Mouse (Mus musculus) left cerebral cortex, adult 18-20 months (tissue): ENCODE measurements around the gene Gdf5. TPM values are rescaled to one million over a fixed set of nuclear protein-coding genes. Genes with fewer than 3 reads are reported as not detected.
"Not testable (repeated sequence)": the region's sequence is repeated elsewhere in the genome, so short reads cannot be mapped to it uniquely, and the experiment has no call there.

ENCODE experiments used
- DNase-seq, 2 experiments: peaks; one replicate each; pipeline ENCODE4 v3.0.0; 2021 to 2022; ENCODE audit warnings: low spot score in 2 of 2, mixed read lengths in 1 of 2
- total RNA-seq, 2 experiments: library from RNA; stranded (reverse); gene quantifications; 2 replicates each; pipeline ENCODE4 v1.2.3; 2021

The Gdf5 gene
- total RNA-seq, 2 experiments from 2014 or later = 0.19 to 0.21 TPM

DNA sequence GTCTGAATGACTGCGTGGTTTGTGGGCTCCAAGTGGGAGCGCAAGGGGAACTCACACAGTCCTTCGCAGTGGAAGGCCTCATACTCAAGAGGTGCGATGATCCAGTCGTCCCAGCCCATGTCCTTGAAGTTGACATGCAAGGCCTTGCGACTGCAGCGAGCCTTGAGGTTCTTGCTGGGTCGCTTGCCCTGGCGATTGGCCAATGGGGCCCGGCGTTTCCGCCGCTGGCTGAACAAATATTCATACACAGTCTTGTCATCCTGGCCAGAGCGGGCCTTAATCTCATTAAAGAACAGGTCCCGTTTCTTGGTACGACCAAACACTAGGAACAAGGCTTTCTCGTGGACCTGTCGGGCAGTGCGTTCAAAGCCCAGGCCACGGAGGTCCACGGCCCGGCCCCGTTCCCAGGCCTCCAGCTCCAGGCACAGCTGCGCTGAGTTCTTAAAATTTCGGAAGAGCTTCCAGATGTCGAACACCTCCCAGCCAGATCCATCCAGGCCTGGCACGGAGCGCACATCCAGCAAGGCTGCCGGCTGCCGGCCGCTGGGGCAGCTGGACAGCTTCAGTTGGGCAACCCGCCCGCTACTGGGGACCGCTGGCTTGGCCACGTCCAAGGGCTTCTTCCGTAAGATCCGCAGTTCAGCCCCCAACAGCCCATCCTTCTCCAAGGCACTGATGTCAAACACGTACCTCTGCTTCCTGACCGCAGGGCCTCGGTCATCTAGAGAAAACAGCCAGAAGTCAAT, 3.3 kb downstream of the Gdf5 start:
- DNase-seq = no peak

GRCm38 (mm10) chr2:155940681-155941080, 4.5 kb downstream of the Gdf5 start, which contains the start of gene Gm15557:
Gm15557 (plus strand) TSS chr2:155940728.
- DNase-seq = no peak

GRCm38 (mm10) chr2:155939897-155940529, 5.2 kb downstream of the Gdf5 start:
- no peak for DNase-seq

DNA sequence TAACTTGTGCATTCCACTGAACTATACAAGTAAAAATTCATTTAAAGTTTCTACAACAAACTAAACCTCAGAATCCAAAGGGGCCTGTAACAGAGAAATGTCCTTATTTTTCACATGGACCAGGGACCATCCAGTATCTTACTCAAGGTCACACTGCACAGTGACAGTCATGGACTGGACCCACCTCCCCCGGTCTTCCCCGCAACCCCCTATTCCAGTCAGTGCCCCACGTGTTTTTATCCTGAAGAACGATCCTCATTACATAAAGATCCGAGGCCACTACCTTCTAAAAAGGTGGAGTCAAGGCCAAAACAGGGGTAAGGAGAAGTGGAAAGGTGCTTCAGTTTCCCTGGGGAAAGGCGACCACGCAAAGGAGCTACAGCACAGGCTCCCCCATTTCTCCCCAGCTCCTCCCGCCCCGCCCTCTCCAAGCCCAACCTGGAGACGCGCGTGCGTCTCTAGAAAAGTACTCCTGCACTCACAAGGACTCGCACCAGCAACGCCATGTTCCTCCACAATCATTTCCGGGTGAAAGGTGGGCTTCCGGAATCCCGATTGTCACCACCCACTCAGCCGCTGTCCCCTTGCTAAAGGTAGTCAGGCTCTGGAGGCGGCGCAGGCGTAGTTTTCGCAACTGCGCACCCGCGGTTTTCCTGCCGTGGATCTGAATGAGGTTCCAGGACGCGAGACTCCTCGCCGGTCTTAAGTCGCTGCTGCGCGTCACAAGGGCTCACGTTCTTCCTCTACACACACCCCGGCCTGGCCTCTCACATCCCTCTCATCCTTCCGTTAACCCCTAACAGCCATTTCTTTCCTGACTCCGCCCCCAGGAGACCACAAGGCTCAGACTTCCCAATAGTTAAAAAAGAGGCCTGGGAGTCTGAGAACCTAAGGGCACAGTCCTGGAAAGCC, 15.4 kb downstream of the Gdf5 start, which contains the start of gene Uqcc1:
Gene Uqcc1 (minus strand): TSS at position 780 of the 912 bp plus-strand sequence.
- peak; percentile 96 for DNase-seq

DNA sequence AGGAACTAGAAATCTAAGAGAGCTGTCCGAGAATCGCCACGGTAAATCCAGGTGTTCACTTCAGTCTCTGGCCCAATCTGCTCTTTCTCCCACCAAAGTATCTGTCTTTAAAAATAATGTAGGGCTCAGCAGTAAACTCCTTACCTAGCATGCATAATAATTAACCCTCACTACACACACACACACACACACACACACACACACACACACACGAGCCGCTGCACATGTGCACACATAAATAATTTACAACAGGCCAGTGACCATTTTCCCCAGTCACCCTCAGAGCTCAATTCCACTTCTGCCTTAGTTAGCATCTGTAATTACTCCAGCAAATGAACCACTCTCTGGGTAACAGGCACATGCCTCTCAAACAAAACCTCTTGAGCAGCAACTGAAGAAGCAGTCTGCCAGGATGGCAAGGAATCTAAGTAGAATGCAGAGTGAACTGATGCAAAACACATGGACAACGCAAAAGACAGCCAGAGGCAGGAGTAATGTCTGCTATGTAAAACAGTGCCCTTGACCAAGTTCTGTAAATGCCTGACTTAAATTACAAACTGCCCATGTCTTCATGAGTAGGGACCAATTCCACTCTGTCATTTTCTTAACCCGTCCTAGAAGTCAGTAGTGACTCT, 16.3 kb downstream of the Gdf5 start:
- DNase-seq = no peak

DNA sequence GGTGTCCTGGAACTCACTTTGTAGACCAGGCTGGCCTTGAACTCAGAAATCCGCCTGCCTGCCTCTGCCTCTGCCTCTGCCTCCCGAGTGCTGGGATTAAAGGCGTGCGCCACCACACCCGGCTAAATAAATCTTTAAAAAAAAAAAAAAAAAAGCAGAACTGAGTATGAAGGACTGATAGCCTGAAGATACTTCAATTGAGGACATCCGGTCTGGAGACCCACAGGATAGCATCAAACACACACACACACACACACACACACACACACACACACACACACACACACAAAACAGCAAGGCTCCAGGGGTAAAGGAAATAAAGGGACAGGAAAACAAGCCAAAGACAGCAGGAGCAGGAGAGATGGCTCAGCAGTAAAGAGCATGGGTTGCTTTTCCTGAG, 20.0 kb downstream of the Gdf5 start:
- DNase-seq = not testable (repeated sequence)

DNA sequence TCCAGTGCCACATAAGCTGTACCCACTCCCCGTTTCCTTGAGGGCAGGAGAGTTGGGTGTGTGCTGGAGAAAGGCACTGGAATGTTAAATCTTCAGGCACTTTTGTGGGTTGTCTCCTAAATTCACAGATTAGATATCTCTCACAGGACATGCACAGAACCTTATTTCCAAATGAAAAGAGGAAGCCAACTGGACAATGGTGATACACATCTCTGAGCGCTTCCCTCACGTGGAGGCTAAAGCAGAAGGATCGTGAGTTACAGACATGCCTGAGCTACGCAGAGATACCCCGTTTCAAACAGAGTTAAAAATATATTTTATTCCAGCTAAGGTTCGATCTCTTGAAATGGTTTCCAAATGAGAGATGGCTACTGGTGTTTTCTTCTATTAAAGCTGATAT, 22.0 kb downstream of the Gdf5 start:
- DNase-seq = no peak

DNA sequence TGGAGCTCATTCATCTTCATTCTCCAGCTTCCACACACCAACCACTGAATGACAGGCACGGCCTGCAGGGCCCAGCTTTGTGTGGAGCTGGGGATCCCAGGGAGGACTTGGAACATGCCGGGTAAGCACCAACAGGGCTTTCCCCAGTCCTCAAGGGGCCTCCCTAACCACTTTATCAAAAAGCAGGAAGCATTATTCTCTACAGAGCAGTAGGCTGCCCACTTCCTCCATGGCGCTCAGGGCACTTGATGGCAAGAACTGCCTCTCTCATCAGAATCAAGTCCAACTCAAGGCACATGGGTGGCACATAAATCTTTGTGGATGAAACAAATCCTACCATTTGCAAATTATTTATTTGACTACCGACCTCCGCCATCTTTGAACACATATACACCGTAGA, 30.5 kb downstream of the Gdf5 start:
- DNase-seq = no peak

- no peak for DNase-seq
Measured at GRCm38 (mm10) chr2:155903632-155904008, 41.5 kb downstream of the Gdf5 start.

DNA sequence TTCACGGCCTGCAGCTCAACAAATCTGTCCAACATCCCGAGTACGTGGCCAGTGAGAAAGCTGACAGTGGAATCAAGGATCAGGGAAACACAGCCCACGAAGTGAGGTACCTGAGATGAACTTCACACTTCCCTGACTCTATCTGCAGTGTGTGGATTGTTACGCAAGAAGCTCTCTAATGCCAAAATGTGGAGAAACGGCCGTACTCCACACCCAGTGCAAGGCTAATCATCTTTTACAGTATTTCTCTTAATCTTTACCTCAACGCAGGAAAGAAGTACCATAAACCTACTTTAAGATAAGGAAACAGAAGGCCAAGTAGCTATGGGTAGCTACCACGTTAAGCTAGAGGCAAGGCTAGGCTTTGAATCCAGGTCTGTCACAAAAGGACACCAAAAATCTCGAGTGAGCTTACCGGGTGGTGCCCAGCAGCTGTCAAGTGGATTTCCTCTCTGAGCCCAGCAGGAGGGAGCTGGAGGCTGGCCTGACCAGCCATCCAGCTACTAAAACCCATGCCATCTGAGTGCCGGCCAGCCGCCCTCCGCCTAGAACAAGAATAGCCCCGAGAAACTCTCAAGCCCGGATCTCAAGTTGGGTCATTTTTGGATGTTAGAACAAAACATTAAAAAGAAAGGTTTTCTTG, 42.1 kb downstream of the Gdf5 start:
- DNase-seq = peak in 1 of 2 experiments; percentile 12

GRCm38 (mm10) chr2:155895046-155895735, 50.0 kb downstream of the Gdf5 start:
- no peak for DNase-seq

- DNase-seq = no peak
Measured at GRCm38 (mm10) chr2:155894307-155895045, 50.7 kb downstream of the Gdf5 start.

Other genes with a start within 250 kb of the Gdf5 start
- 10 to 100 TPM; 18.2 to 19.9 TPM for gene Edem2, start 215.9 kb downstream of the Gdf5 start, total RNA-seq
- not detected for gene Gm17581, start 209.5 kb downstream of the Gdf5 start, total RNA-seq
- gene Procr, start 194.2 kb downstream of the Gdf5 start, total RNA-seq = 1 to 10 TPM; 1.6 to 2.0 TPM
- gene Mmp24, start 170.0 kb downstream of the Gdf5 start, total RNA-seq = 10 to 100 TPM; 34.3 to 35.6 TPM
- gene BC029722, start 125.9 kb downstream of the Gdf5 start, total RNA-seq = 10 to 100 TPM; 58.7 to 58.9 TPM
- 10 to 100 TPM; 73.3 to 82.5 TPM for gene Eif6, start 118.4 kb downstream of the Gdf5 start, total RNA-seq
- not detected for gene Fam83c, start 110.5 kb downstream of the Gdf5 start, total RNA-seq
- gene Uqcc1, start 15.1 kb downstream of the Gdf5 start, total RNA-seq = 10 to 100 TPM; 84.7 to 91.8 TPM
- gene Gm15557, start 4.6 kb downstream of the Gdf5 start, total RNA-seq = not detected
- gene Cep250, start 11.1 kb upstream of the Gdf5 start, total RNA-seq = 10 to 100 TPM; 18.2 to 19.5 TPM
- gene 6430550D23Rik, start 62.6 kb upstream of the Gdf5 start, total RNA-seq = 1 to 10 TPM in 1 of 2 experiments, under 1 TPM in 1; 0.74 to 1.4 TPM
- gene Ergic3, start 62.7 kb upstream of the Gdf5 start, total RNA-seq = 100 to 1,000 TPM; 216 to 235 TPM
- not detected for gene Fer1l4, start 107.6 kb upstream of the Gdf5 start, total RNA-seq
- gene Spag4, start 119.8 kb upstream of the Gdf5 start, total RNA-seq = 1 to 10 TPM; 4.2 to 4.4 TPM
- 10 to 100 TPM; 23.4 to 25.3 TPM for gene Cpne1, start 166.6 kb upstream of the Gdf5 start, total RNA-seq
- 10 to 100 TPM; 22.9 to 24.9 TPM for gene Rbm12, start 166.6 kb upstream of the Gdf5 start, total RNA-seq
- gene Gm28036, start 181.7 kb upstream of the Gdf5 start, total RNA-seq = 10 to 100 TPM; 18.9 to 23.9 TPM
- 100 to 1,000 TPM; 156 to 162 TPM for gene Romo1, start 198.7 kb upstream of the Gdf5 start, total RNA-seq
- 10 to 100 TPM; 36.0 to 39.4 TPM for gene Nfs1, start 198.8 kb upstream of the Gdf5 start, total RNA-seq
- gene Rbm39, start 234.9 kb upstream of the Gdf5 start, total RNA-seq = 100 to 1,000 TPM; 286 to 287 TPM